Mouse (Mus musculus): ENCODE data around the gene Heyl. TPM values are rescaled to one million over a fixed set of nuclear protein-coding genes. Genes with fewer than 3 reads are reported as not detected.

Gene Heyl
- 0.83 and 1.2 TPM in 2 replicates for polyA plus RNA-seq (2016; fragmentation: Nextera tagmentation; extraction: Ambion mirVana)

DNA sequence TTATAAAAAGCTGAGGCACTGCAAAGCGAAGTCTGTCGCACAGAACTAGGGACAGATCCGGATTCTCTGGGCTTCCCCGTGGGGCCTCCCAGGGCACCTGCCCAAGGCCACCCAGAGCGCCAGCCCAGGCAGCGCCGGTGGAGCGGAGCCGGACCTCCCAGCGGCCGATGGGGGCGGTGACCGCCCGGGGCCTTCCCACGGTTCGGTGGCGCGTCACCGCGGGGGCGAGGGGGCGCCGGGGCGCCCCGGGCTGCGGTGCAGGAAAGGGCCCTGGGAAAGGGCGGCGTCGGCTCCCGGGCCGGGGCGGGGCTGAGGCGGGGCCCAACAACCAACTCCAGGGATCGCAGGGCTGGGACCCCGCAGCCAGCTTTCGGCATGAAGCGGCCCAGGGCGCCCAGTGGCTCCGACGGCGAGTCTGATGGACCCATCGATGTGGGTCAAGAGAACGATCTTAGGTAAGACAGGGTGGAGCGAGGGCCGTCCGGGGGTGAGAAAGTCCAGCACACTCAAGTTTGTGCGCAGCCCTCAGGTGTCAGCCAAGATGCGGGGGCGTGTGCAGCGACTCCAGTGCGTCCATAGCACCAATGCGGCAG is at the start of gene Heyl:
Gene Heyl, plus strand, starts transcription at position 65 of the 593 bp plus-strand sequence.
- 6% methylated on average over 52 of the region's 52 CpGs for WGBS (ENCODE audit: insufficient replicate concordance)
- peak within 1 kb of the TSS; percentile 42; the same call in 1 of the 2 replicates for H3K9ac ChIP-seq
- peaks cover 94% of the 10 kb centered on the region for H3K27me3 ChIP-seq (replicated peaks)

DNA sequence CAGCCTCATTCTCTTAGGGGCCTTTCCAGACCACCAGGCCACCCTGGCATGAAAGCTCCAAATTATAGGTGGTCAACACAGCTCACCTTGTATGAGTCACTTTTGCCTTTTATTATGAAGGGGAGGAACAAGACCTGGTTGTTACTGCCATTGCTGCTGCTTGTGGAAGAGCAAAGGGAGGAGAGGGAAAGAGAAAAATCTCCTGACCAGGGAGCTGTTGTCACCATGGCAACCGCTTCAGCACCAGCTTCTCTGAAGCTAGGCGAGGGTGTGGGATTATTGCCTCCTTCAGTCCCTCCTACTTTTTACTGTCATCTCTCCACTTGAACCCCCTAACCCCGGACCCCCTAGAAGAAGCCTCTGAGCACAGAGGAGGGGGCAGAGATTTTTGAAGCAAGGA is 48.5 kb upstream of the Heyl start:
- no peak overlapping the region for H3K9ac ChIP-seq
- H3K27ac ChIP-seq, result no peak overlapping the region
- no peak overlapping the region for H3K4me3 ChIP-seq
- ATAC-seq, result no peak
- no peak overlapping the region for H3K4me2 ChIP-seq
- peaks cover 7% of the 10 kb centered on the region for H3K4me1 ChIP-seq
- no peaks in the 10 kb centered on the region for H3K36me3 ChIP-seq
- H3K9me3 ChIP-seq (replicated peaks), result no peaks in the 10 kb centered on the region
- H3K27me3 ChIP-seq (replicated peaks), result peaks cover 97% of the 10 kb centered on the region
- 25% methylated on average over 3 of the region's 3 CpGs for WGBS (ENCODE audit: insufficient replicate concordance)

More for the DNA sequence above, at the start of gene Heyl:
- H3K36me3 ChIP-seq, result no peaks in the 10 kb centered on the region
- peak within 1 kb of the TSS; percentile 65 for H3K4me2 ChIP-seq
- H3K4me1 ChIP-seq, result peaks cover 9% of the 10 kb centered on the region; the same call in 1 of the 2 replicates
- peak; percentile 50; the same call in 1 of the 2 replicates for ATAC-seq
- peak within 1 kb of the TSS; percentile 42 for H3K4me3 ChIP-seq
- H3K27ac ChIP-seq, result no peak within 1 kb of the TSS
- H3K9me3 ChIP-seq (replicated peaks), result no peaks in the 10 kb centered on the region

DNA sequence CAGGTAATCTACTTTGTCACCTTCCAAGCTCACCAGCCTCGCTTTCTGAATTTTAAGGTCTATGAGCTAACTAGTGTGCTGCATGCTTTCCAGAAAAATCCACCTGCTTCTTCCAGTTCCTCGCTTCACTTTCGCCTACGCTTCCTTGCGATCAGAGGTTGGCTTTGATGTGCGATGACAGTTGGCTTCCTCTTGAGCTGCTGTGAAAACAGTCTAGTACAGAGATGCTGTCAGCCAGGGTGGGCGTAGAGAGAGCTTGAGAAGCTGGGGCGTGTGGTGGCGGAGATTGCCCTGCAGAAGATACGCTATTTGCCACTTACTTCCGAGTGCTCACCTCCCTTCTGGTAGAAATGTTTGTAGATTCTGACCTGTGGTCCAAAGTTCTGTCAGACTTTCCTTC is 41.0 kb upstream of the Heyl start:
- Histone ChIP-seq H3K27me3 (replicated peaks) (peaks cover 82% of the 10 kb centered on the region), H3K9ac (no peak overlapping the region), H3K4me2 (no peak overlapping the region), H3K4me1 (no peaks in the 10 kb centered on the region), H3K4me3 (no peak overlapping the region), H3K36me3 (no peaks in the 10 kb centered on the region), H3K9me3 (replicated peaks) (no peaks in the 10 kb centered on the region), H3K27ac (no peak overlapping the region)
- 69% methylated on average over 11 of the region's 11 CpGs for WGBS (ENCODE audit: insufficient replicate concordance)
- no peak for ATAC-seq

DNA sequence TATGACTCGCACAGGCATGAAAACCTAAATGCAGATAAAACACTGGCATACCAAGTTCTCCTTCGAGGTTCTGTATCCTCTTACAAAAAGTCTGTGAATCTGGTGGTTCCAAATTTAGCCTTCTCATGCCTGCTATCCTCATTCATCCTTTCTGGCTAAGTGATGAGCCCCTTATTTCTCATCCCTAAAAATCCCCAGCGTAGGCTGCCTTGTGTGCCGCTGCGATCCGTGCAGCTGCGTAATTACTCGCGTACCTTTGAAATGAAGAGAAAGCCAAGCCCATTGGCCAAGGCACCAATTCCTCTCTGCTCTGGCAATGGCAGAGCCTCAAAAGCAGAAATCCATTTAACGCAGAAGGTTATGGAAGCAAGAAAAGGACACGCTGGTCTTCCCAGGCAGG is 39.6 kb upstream of the Heyl start:
- H3K9ac ChIP-seq, result no peak overlapping the region
- no peak overlapping the region for H3K4me2 ChIP-seq
- H3K4me3 ChIP-seq, result no peak overlapping the region
- no peaks in the 10 kb centered on the region for H3K4me1 ChIP-seq
- H3K9me3 ChIP-seq (replicated peaks), result no peaks in the 10 kb centered on the region
- H3K27ac ChIP-seq, result no peak overlapping the region
- H3K27me3 ChIP-seq (replicated peaks), result peaks cover 83% of the 10 kb centered on the region
- ATAC-seq, result no peak
- 76% methylated on average over 11 of the region's 11 CpGs for WGBS (ENCODE audit: insufficient replicate concordance)
- no peaks in the 10 kb centered on the region for H3K36me3 ChIP-seq

DNA sequence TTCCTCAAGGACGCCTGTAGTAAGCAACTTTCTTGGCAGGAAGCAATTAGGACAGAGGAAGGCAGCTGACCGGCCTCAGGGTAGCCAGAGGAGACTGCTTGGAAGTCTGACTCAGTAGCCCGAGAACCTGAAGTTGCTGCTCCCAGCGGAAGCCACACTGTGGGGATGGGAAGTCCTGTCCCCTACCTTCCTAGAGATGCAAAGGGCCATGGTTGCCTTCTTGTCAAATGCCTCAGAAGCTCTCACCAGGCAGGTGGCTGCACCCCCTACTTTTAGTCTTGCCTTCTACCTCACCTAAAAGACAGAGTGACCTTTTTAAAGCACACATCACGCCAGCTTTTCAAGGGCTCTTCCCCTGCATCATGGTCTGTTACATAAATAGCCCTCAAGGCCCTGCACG is 36.7 kb upstream of the Heyl start:
- Histone ChIP-seq H3K27ac (no peak overlapping the region), H3K4me1 (no peaks in the 10 kb centered on the region; the same call in 1 of the 2 replicates), H3K27me3 (replicated peaks) (peaks cover 90% of the 10 kb centered on the region), H3K4me2 (no peak overlapping the region), H3K36me3 (no peaks in the 10 kb centered on the region), H3K9me3 (replicated peaks) (no peaks in the 10 kb centered on the region), H3K4me3 (no peak overlapping the region), H3K9ac (no peak overlapping the region)
- no peak for ATAC-seq
- WGBS (ENCODE audit: insufficient replicate concordance), result 40% methylated on average over 6 of the region's 6 CpGs

DNA sequence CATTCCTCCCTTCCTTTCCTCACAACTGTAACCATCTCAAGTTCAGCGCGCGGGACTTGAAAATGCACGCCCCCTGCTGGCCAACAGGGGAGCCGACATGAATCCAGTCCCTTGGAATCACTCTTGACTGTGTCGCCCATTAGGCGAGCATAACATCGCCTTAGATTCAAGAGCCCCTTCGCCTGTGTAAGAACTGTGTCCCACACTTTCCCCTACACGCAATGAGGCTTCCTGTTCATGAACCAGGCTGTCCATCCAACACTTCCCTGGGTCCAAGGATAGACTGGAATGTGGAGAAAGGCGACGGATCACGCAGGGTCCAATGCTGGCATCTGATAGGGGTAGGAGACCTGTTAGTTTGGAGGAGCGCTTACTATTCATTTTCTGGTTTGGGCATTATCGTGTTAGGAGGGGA is 32.6 kb upstream of the Heyl start:
- Histone ChIP-seq H3K27me3 (replicated peaks) (peaks cover 92% of the 10 kb centered on the region), H3K4me3 (peak overlapping the region; percentile 24; the same call in 1 of the 2 replicates), H3K36me3 (no peaks in the 10 kb centered on the region), H3K4me1 (no peaks in the 10 kb centered on the region; the same call in 1 of the 2 replicates), H3K27ac (no peak overlapping the region), H3K9me3 (replicated peaks) (no peaks in the 10 kb centered on the region), H3K9ac (no peak overlapping the region), H3K4me2 (peak overlapping the region; percentile 56)
- ATAC-seq, result no peak
- 2% methylated on average over 15 of the region's 15 CpGs for WGBS (ENCODE audit: insufficient replicate concordance)

DNA sequence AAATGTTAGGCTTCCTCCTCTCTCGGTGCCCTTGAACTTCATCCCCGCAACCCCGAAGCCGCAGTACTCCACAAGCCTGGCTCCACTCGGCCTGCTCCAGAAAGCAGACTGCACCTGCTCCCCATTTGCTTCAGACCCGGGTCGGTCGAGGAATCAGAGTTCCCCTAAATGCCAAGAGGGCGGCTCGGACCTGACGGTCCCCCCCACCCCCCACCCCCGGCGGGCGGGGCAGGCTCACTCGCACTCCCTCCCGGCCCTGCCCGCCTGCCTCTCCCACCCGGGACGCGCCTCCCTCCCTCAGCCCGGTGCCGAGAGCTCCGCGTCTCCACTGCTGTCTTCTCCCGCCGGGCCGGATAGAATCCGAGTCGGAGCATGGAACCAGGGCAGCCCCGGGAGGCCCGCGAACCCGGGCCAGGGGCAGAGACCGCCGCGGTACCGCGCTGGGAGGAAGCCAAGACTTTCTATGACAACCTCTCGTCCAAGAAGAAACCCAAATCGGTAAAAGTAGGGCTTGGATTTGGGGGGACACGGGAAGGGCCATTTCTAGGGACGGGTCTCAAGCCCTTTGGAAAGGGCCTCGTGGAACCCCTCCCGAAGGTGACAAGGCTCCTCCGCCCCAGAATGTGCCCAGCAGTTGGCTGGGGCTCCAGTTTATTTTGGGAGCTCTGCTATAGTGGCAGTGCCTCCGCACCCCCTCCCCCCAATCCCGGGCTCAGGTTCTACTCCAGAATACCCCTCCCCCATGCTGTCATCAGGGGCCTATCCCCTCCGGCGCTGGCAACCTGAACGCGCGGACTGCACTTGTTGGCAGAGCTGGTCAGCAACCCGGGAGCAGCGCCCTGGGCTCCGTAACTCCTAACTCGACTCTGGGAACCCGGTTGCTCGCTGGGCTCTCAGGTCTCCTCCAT is 31.9 kb upstream of the Heyl start, which contains the start of gene Nt5c1a:
Gene Nt5c1a, plus strand, starts transcription at position 319 of the 908 bp plus-strand sequence.
- H3K4me2 ChIP-seq, result peak within 1 kb of the TSS; percentile 56
- H3K4me3 ChIP-seq, result peak within 1 kb of the TSS; percentile 24; the same call in 1 of the 2 replicates
- H3K4me1 ChIP-seq, result no peaks in the 10 kb centered on the region; the same call in 1 of the 2 replicates
- peaks cover 91% of the 10 kb centered on the region for H3K27me3 ChIP-seq (replicated peaks)
- 4% methylated on average over 57 of the region's 58 CpGs for WGBS (ENCODE audit: insufficient replicate concordance)
- H3K9me3 ChIP-seq (replicated peaks), result no peaks in the 10 kb centered on the region
- no peaks in the 10 kb centered on the region for H3K36me3 ChIP-seq
- H3K27ac ChIP-seq, result no peak within 1 kb of the TSS
- H3K9ac ChIP-seq, result no peak within 1 kb of the TSS
- ATAC-seq, result no peak

DNA sequence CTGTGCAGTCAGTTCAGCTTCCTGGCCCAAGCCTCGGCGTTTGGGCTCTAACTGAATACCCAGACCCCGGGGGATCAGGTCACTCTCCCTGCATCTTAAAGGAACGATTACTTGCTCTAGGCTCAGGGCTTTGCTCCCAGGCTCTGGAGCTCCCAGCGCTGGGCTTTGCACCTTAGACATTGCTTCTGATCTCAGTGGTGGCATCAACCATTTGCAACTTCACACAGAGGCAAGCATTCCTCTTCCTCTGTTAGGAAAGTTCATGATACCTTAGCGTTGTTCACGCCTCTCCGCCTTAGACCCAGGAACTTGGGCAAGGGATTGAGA is 31.3 kb upstream of the Heyl start:
- 11% methylated on average over 8 of the region's 8 CpGs for WGBS (ENCODE audit: insufficient replicate concordance)
- Histone ChIP-seq H3K4me2 (no peak overlapping the region), H3K4me3 (no peak overlapping the region), H3K27ac (no peak overlapping the region), H3K27me3 (replicated peaks) (peaks cover 91% of the 10 kb centered on the region), H3K36me3 (no peaks in the 10 kb centered on the region), H3K4me1 (no peaks in the 10 kb centered on the region; the same call in 1 of the 2 replicates), H3K9me3 (replicated peaks) (no peaks in the 10 kb centered on the region), H3K9ac (no peak overlapping the region)
- ATAC-seq, result no peak

DNA sequence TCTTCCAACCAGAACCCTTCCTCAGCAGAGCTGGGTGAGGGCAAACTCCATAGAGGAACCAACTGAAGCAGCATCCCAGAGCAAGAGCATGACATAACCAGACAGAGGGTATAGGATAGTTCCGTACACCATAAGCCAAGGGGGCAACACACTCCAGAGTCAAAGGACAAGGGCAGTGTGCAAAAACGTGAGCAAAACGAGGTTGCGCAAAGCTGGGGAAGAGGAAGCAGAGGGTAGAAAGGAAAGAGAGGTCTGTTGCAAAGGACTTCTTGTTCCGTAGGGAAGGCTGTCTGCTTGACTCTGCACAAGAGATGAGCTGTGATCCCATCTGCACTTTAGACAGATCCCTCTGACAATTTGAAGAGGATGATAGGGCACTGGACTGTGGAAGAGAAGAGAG is 26.0 kb upstream of the Heyl start:
- Histone ChIP-seq H3K4me1 (no peaks in the 10 kb centered on the region), H3K9me3 (replicated peaks) (no peaks in the 10 kb centered on the region), H3K36me3 (no peaks in the 10 kb centered on the region), H3K27me3 (replicated peaks) (peaks cover 78% of the 10 kb centered on the region), H3K4me2 (no peak overlapping the region), H3K4me3 (no peak overlapping the region), H3K27ac (no peak overlapping the region), H3K9ac (no peak overlapping the region)
- no peak for ATAC-seq
- WGBS (ENCODE audit: insufficient replicate concordance), result 33% methylated on average over 5 of the region's 5 CpGs

DNA sequence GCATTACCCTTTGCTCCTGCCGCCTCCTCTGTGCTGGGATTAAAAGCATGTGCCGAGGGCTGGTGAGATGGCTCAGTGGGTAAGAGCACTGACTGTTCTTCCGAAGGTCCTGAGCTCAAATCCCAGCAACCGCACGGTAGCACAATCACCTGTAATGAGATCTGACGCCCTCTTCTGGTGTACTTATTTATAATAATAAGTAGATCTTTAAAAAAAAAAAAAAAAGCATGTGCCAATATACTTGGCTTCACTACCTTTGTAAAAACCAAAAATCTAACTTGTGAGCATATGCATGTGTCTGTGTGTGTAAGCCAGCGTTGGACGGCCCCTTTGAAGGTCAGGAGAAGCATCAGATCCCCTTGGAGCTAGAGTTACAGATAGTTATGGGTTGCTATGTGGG is 22.4 kb upstream of the Heyl start:
- 42% methylated on average over 8 of the region's 8 CpGs for WGBS (ENCODE audit: insufficient replicate concordance)
- Histone ChIP-seq H3K27me3 (replicated peaks) (peaks cover 75% of the 10 kb centered on the region), H3K4me2 (no peak overlapping the region), H3K4me3 (no peak overlapping the region), H3K9ac (no peak overlapping the region), H3K27ac (no peak overlapping the region), H3K9me3 (replicated peaks) (no peaks in the 10 kb centered on the region), H3K4me1 (no peaks in the 10 kb centered on the region), H3K36me3 (no peaks in the 10 kb centered on the region)
- no peak for ATAC-seq

DNA sequence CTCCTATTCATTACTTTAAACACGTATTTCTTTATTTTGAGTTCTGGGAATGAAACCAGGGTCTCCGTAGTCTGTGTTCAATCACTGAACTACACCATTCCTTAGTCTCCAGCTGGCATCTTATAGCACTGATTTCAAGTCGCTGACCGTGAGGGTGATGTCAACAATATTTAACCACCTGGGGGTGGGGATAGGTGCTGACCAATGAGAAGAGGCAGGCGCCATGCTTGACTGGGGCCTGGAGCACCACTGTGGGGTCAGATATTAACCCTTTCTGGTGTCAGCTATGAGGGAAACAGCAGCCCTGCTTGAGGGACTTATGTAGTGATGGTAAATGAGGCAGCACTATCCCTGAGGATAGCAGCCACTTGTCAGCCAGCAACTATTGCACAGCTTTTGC is 21.9 kb upstream of the Heyl start:
- no peak overlapping the region for H3K27ac ChIP-seq
- no peak overlapping the region for H3K9ac ChIP-seq
- H3K4me3 ChIP-seq, result no peak overlapping the region
- H3K4me2 ChIP-seq, result no peak overlapping the region
- no peaks in the 10 kb centered on the region for H3K9me3 ChIP-seq (replicated peaks)
- whole genome bisulfite sequencing (ENCODE audit: insufficient replicate concordance), result 50% methylated on average over 5 of the region's 5 CpGs
- H3K27me3 ChIP-seq (replicated peaks), result peaks cover 71% of the 10 kb centered on the region
- H3K36me3 ChIP-seq, result no peaks in the 10 kb centered on the region
- no peak for ATAC-seq
- H3K4me1 ChIP-seq, result no peaks in the 10 kb centered on the region

DNA sequence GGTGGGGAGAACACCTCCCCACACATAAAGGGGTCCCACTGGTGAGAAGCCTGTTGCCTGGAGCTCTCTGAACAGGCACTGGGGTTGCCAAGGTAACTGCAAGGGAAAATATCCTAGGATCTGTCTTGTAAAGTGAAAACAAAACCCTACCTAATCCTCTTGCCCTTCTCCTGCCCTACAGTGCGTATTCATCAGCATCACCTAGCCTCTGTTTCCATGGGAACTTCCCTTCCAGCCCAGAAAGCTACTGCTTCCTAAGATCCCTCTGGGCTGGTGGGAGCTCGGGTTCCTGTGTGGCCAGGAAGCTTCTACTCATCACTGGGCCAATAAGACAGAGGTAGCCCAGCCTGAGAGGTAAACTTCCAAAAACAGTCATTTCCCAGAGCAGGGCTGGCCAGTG is 21.0 kb upstream of the Heyl start:
- no peaks in the 10 kb centered on the region for H3K36me3 ChIP-seq
- ATAC-seq, result no peak
- no peak overlapping the region for H3K4me3 ChIP-seq
- no peaks in the 10 kb centered on the region for H3K9me3 ChIP-seq (replicated peaks)
- H3K27me3 ChIP-seq (replicated peaks), result peaks cover 62% of the 10 kb centered on the region
- H3K4me2 ChIP-seq, result no peak overlapping the region
- no peaks in the 10 kb centered on the region for H3K4me1 ChIP-seq
- no peak overlapping the region for H3K9ac ChIP-seq
- WGBS (ENCODE audit: insufficient replicate concordance), result 38% methylated on average over 2 of the region's 2 CpGs
- no peak overlapping the region for H3K27ac ChIP-seq

Measured in liver, embryonic 12.5 days (tissue).